Mouse (Mus musculus) liver, embryonic 15.5 days (tissue): ENCODE measurements around the gene Unc50. TPM values are rescaled to one million over a fixed set of nuclear protein-coding genes. Genes with fewer than 3 reads are reported as not detected.

Source experiments
- ATAC-seq: fragments of 200-750 bp; cut with Nextera tagmentation; 2 replicates; pipeline ENCODE4 v1.8.0; 2017; ENCODE audit warnings: moderate number of reproducible peaks, mild to moderate bottlenecking, moderate library complexity; ENCODE audit not compliant: insufficient read depth
- H3K27ac ChIP-seq: fragments of 300-500 bp; sonication (generic); replicated peaks from 2 replicates; pipeline ENCODE4 v1.5.1; 2015; ENCODE audit warnings: mild to moderate bottlenecking, inconsistent platforms
- H3K27me3 ChIP-seq: fragments of 300-500 bp; sonication (generic); 2 replicates; pipeline ENCODE4 v1.6.1; 2015; ENCODE audit warnings: mild to moderate bottlenecking, inconsistent platforms
- H3K36me3 ChIP-seq: fragments of 300-500 bp; sonication (generic); replicated peaks from 2 replicates; pipeline ENCODE4 v1.6.1; 2015; ENCODE audit warnings: moderate library complexity, mild to moderate bottlenecking, inconsistent platforms
- H3K4me1 ChIP-seq: fragments of 300-500 bp; sonication (generic); replicated peaks from 2 replicates; pipeline ENCODE4 v1.6.1; 2015; ENCODE audit warnings: inconsistent platforms
- H3K4me2 ChIP-seq: fragments of 300-500 bp; sonication (generic); 2 replicates; pipeline ENCODE4 v1.6.1; 2015; ENCODE audit warnings: moderate library complexity, mild to moderate bottlenecking, inconsistent platforms
- H3K4me3 ChIP-seq: fragments of 300-500 bp; sonication (generic); replicated peaks from 2 replicates; pipeline ENCODE4 v1.5.1; 2015; ENCODE audit warnings: mild to moderate bottlenecking, inconsistent platforms
- H3K9ac ChIP-seq: fragments of 300-500 bp; sonication (generic); 2 replicates; pipeline ENCODE4 v1.6.1; 2015; ENCODE audit warnings: moderate library complexity, mild to moderate bottlenecking, inconsistent platforms
- H3K9me3 ChIP-seq: fragments of 300-500 bp; sonication (generic); replicated peaks from 2 replicates; pipeline ENCODE4 v1.6.1; 2016; ENCODE audit warnings: inconsistent platforms
- WGBS: fragments of 180-500 bp; shearing (Covaris S2); methylation state at CpG from one replicate; pipeline ENCODE4 v1.1.7; 2015; ENCODE audit warnings: mixed read lengths; ENCODE audit not compliant: insufficient replicate concordance; 5-methylcytosine and 5-hydroxymethylcytosine counted together
- polyA plus RNA-seq: library from polyadenylated mRNA; unstranded; fragments of >200 nt; fragmentation: Nextera tagmentation; extraction: Ambion mirVana; gene quantifications from 2 replicates; pipeline ENCODE4 v1.2.1, GENCODE M21; 2015

The Unc50 gene
- polyA plus RNA-seq, 1 experiment from 2014 or later, result 68.6 TPM

GRCm38 (mm10) chr1:37488531-37488930 lies 58.6 kb downstream of the Unc50 start:
- Histone ChIP-seq H3K27me3 (no peaks in the 10 kb centered on the region), H3K4me1 (peaks cover 10% of the 10 kb centered on the region), H3K36me3 (no peaks in the 10 kb centered on the region), H3K4me2 (no peak overlapping the region), H3K9ac (no peak overlapping the region), H3K9me3 (no peaks in the 10 kb centered on the region), H3K4me3 (no peak overlapping the region), H3K27ac (no peak overlapping the region)
- ATAC-seq, result no peak
- WGBS, result 63% methylated on average over 12 of the region's 12 CpGs

Other genes with a start within 250 kb of the Unc50 start
- gene Cnga3, start 215.7 kb upstream of the Unc50 start, polyA plus RNA-seq, result not detected in 2 replicates
- gene Inpp4a, start 130.3 kb upstream of the Unc50 start, polyA plus RNA-seq, result 4.4 and 5.0 TPM in 2 replicates
- gene Coa5, start within 50 bp of the Unc50 start, polyA plus RNA-seq, result 25.6 and 26.0 TPM in 2 replicates
- 1.1 and 1.2 TPM in 2 replicates for gene Mgat4a, start 110.9 kb downstream of the Unc50 start, polyA plus RNA-seq